Mouse (Mus musculus) cerebellum, adult 9-11 months (tissue): ENCODE results near the gene Cd109.
A peak's percentile ranks its signal among the peaks of the same experiment; 100 is the strongest.

Experiments
- DNase-seq: peaks from one replicate; pipeline ENCODE4 v3.0.0; 2022

Cd109 gene

DNA sequence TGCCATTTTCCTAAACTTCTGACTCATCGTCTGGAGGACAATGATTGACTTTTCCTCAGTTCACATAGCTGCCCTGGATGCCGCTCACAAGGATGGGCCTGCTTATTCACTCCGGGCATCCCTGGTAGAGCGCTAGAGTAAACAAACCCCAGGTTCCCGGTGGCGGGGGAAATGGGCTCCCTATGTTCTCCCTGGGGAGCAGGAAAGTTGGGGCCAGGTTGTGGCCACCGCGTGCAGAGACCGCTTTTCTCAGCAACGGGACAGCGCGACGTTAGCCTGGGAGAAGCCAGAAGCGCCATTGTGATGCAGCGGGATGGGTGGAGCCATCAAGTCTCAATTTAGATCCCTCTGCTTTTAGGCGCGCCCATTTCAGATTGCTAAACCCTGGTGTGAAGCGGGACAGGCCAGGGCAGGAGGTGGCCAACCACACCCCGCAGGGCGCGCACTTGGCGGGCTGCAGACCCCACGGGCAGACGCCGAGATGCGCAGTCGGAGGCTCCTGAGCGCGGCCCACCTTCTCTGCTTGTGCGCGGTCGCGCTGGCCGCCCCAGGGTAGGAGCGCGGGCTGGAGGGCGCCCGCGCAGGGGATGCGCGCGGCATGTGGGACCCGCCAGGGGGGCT, at the start of gene Cd109:
Cd109 (plus strand) TSS at position 146 of the 621 bp plus-strand sequence.
- DNase-seq = no peak

DNA sequence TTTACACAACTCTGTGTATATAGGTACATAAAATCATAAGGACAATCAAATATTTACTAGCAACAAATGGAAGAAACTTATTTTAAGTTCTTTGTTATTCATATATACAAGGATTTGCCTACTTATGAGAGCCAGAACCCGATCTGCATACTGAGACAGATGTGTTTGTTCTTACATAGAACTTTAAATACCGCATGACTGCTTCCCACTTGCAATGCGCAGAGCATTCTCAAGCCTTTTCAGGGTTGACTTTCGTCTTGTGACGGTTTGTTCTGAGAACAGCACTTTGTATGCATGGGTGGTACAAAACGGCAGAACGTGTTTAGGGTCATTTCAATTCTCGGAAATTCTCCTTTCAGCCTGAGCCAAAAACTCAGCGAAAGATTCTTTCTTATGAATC, 45.4 kb upstream of the Cd109 start:
- no peak for DNase-seq

GRCm38 (mm10) chr9:78576466-78576865, 38.9 kb upstream of the Cd109 start:
- DNase-seq = no peak

- no peak for DNase-seq
These were observed 36.5 kb upstream of the Cd109 start for GRCm38 (mm10) chr9:78578824-78579223.

- no peak for DNase-seq
These were observed 35.5 kb upstream of the Cd109 start for GRCm38 (mm10) chr9:78579644-78580396.

- DNase-seq = no peak
These were observed 28.0 kb upstream of the Cd109 start for GRCm38 (mm10) chr9:78587218-78587883.

DNA sequence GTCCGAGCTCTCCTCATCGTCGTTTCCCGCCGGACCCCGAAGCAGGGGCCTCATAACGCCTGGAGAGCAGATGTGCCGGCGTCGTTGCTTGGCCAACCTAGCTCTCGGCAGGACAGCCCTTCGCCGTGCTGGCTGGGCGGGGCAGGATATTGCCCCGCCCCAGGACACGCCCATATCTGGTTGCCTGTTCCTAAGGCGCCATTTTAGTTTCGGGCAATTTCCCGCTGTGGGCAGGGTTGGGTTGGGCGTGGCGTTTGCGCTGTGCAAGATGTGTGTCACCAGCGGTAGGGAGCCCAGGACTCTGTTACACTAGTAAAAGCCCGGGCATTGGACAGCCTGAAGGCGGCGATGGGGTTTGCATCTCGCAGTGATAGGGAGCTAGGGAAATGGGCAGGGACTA, 27.4 kb upstream of the Cd109 start, which contains the start of gene Slc17a5:
Slc17a5 (minus strand) TSS at position 128 of the 400 bp plus-strand sequence.
- DNase-seq = peak; percentile 92

DNA sequence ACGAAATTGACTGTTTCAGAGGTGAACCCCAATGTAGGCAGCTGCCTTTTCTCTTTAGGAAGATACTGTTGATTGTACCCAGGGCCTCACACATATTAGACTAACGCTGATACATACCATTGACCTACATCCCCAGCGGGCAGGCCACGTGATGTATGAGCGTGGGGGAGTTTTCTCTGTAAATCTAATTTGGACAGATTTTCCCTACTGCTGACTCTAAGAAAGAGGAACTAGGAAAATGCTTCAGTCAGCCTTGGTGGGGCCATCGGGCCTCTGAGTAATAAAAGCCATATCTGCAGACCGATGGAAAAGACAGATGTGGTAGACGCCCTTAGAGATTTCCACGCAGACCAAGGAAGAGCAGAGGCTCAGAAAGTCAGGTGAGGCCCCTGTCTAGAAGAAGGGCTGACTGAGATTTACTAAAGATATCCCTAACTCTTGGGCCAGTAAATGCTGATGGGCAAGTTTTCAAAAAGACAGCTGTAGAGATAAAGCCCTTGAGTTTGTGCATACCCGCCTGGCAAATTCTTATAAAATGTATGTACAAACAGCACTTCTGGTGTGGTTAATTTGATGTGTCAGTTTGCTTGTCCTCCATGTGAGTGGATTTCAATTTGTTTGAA, 26.8 kb upstream of the Cd109 start:
- DNase-seq = peak; percentile 38

DNA sequence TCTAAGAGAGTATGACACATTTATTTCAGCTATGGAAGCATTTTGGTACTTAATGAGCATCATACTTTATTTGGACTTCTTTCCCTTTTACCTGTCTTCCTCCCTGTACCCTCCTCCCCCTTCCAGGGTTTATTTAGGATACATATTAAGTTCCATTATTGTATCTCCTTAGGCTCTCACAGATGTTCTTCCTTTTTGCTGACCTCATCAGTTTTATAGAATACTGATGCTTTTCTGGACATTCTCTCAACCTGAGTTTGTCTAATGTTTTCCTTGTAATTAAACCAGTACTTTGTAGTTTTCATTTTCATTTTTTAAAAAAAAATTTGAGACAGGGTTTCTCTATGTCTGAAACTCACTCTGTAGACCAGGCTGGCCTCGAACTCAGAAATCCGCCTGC, 24.9 kb upstream of the Cd109 start:
- DNase-seq = no peak

DNA sequence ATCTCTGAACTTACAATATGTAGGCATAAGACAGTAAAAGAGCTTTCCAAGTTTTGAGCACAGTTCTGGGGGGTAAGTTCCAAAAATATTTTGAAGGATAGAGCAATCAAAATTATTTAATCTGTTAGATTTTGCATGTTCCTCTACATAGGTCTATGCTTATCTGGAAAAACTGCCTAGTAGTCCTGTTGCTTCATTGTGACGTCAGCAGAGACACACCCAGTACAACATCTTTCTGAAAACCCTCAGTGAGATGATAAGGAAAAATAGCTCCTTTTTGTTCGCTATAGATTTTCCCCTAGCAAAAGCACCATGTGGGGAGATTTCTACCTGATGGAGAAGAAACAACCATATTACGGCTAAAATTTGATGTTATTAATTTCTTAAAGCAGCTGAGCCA, 20.1 kb upstream of the Cd109 start:
- DNase-seq = no peak

GRCm38 (mm10) chr9:78595769-78596555, 19.4 kb upstream of the Cd109 start:
- no peak for DNase-seq

GRCm38 (mm10) chr9:78596834-78597233, 18.5 kb upstream of the Cd109 start:
- no peak for DNase-seq

- DNase-seq = no peak
These were observed 15.4 kb upstream of the Cd109 start for GRCm38 (mm10) chr9:78599927-78600326.

DNA sequence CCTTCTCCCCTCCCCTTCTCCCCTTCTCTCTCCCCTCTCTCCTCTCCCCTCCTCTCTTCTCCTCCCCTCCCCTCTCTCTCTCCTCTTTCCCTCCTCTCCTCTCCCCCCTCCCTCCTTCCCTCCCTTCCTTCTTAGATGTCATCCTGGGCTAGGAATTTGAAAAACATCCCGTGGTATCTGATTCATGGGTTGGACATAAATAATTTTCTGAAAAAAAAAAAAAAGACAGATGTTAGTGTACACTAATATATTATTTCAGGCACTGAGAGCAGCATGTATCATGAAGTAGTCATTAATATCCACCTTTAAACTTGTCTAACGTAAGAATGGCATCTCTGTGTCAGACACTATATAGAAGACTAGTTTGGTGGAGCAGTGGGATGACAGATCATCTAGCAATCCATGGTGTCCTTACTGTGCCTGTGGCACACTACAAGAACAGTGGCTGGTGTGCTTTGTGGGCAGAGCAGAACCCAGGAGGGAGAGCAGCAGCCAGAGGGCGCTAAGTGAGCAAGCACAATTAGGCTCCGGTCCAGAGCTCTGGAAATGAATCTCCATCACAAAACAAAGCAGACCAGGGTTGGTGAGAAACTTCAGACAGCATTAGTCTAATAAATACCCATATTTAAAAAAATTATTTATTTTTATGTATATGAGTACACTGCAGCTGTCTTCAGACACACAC, 14.2 kb upstream of the Cd109 start:
- no peak for DNase-seq

DNA sequence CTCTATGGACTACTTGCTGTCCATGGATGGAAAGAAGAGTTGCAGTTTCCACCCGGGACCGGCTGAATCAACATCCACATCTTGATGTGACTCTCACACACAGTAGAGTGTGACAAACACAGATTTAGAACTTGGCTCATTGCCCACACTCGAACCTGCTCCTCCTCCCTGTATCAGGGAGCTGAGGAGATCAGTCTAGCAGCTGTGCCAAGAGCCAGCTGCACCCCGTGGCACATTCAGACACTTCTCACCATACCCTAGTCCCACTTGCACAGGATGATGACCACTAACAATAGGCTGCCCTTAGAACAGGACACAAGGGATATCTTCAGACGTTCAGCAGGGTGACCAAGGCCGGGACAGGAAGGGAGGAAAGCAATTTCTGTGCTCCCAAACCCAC, 1.1 kb upstream of the Cd109 start:
- no peak for DNase-seq

GRCm38 (mm10) chr9:78619285-78619684, 3.9 kb downstream of the Cd109 start:
- no peak for DNase-seq

DNA sequence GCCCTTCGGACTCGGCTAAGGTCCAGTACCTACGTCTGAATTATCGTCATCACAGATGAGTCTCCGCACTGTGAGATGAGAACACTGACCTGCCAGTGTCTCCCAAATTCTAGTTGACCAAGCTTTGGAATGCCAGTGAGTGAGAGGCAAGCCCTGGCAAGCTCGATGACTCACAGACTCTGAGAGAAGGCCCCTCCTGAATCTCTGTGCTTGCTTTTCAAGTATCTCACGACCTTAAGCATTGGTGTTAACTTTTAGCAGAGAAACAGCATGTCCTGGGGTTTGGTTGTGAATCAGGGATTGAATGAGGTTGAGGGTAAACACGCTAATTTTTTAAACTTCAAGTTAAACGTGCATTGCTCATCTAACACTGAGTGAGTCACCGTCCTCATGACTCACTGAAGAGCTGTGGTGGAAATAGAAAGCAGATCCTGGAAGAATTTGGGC, 8.0 kb downstream of the Cd109 start:
- DNase-seq = no peak

DNA sequence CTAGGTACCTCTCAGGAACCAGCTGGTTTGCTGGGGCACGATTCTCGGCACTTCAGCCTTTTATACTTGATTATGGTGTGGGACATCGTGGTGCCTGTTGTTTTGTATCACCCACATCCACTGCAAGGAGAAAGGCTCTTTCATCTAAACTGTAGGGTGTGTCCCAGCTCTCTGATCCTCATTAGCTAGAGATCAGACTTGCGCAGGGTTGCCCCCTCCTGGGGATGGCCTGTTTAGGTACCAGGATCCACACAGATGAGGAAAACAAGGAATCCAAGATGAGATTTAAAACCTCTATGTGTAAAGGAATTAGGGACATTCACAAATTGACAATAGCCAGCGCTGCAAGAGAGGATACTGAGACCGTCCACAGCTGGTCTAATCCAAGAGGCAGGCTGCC, 14.6 kb downstream of the Cd109 start:
- DNase-seq = no peak

DNA sequence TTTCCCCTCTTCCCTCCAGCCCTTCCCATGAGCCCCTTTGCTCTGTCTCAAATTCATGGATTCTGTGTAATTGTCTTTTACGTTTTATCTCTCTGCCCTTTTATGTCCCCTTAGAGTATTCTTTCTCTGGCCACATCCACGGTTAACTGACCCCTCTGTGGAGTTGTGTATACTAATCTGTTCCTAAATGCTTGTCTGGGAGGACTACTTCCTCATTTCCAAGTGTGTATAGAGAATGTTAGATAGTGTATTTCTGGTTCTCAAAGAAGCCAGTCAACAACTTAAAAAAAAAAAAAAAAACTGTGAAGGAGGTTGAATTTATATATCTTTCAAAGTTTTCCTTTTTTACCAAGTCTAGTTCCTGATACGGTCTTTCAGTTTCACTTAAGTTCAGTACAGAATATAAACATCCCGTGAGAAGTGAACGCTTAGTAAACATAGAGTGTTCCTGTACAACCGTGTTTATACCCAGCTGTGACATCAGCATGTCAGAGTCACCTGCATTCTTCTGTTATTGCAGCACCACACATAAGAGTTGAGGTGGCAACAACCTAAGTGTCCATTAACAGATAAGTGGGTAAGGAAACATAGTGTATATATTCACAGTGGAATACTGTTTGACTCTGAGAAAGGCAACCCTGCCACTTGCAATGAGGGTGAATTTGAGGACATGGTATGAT, 16.5 kb downstream of the Cd109 start:
- no peak for DNase-seq

GRCm38 (mm10) chr9:78633976-78634375, 18.6 kb downstream of the Cd109 start:
- DNase-seq = no peak

DNA sequence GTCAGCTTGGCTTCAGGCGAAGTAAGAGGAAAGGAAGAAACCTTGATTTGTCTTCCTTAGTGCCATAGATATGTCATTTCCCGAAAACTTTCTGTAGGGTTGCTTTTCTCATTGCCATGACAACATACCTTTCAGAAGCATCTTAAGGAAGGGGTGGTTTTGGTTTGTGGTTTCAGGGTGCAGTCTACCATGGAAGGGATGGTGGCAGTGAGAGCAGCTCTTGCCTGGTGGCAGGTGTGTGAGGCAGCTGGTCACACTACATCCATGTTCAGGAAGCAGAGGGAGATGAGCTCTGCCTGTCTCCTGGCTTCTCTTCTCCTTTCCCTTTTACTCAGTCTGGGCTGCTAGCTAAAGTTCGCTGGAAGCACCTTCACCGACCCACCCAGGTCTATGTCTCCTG, 26.0 kb downstream of the Cd109 start:
- DNase-seq = no peak
